In the genomic region with DNA sequence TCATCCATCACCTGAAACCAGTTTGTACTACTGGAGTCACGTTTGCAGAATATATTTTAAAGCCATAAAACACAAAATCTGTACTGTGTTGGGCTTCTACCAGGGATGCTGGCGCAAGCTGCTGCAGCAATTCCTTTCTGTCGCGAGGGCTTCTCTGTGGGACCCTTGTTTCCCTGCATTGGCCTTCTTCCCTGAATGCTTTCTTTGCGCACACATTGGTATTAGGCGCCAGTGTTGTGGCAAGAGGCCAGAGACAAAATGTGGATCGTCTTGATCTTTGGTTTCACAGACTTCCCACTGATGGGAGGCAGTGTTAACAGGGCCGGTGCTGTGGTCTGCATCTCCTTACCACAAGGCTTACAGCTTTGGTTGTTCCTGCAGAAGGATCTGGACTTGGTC, we compare ENCODE assay signal across 24 mouse cellular contexts. TPM values are rescaled to one million over a fixed set of nuclear protein-coding genes. Genes with fewer than 3 reads are reported as not detected.
DNase-seq lines count a peak whose midpoint lies in the region; ATAC-seq and TF ChIP-seq lines count a peak whose summit lies in the region.
"Not testable (repeated sequence)": the region's sequence is repeated elsewhere in the genome, so short reads cannot be mapped to it uniquely, and the experiment has no call there.
"Had no signal": no experiment of that assay in that cellular context is flagged by ENCODE, and none has a peak within 500 bp of the region (broad histone marks: within the 10 kb centered on the region; RNA-seq: fewer than 3 reads in every experiment).

No protein-coding gene starts in this region.

- H3K9me3 ChIP-seq in forebrain, embryonic 14.5 days (replicated peaks; ENCODE audit: control insufficient read depth, low read length); hindbrain, postnatal 0 days (ENCODE audit: low read length); limb, embryonic 15.5 days; midbrain, embryonic 14.5 days (ENCODE audit: control insufficient read depth, low read length): not testable (repeated sequence)

- not testable (repeated sequence) for H3K4me1 ChIP-seq in forebrain, embryonic 14.5 days (ENCODE audit: control insufficient read depth, insufficient read depth, low read length); hindbrain, postnatal 0 days (ENCODE audit: insufficient read depth, low read length); limb, embryonic 15.5 days; midbrain, embryonic 14.5 days (ENCODE audit: control insufficient read depth, insufficient read depth, low read length)

- not testable (repeated sequence) for H3K27me3 ChIP-seq in forebrain, embryonic 14.5 days (replicated peaks; ENCODE audit: control insufficient read depth, insufficient read depth, low read length); hindbrain, postnatal 0 days (ENCODE audit: insufficient read depth, low read length); limb, embryonic 15.5 days; midbrain, embryonic 14.5 days (ENCODE audit: control insufficient read depth, insufficient read depth, low read length)

- 65% methylated on average over 6 of the region's 8 CpGs for WGBS in forebrain, embryonic 14.5 days
- 57% methylated on average over 6 of the region's 8 CpGs for WGBS in hindbrain, postnatal 0 days
- 59% methylated on average over 8 of the region's 8 CpGs for WGBS in limb, embryonic 15.5 days
- WGBS in midbrain, embryonic 14.5 days: 86% methylated on average over 6 of the region's 8 CpGs

- not testable (repeated sequence) for TF ChIP-seq CTCF in hindbrain, postnatal 0 days (IDR thresholded peaks at IDR 0.05; ENCODE audit: low read depth)

- H3K4me2 ChIP-seq in forebrain, embryonic 14.5 days (ENCODE audit: low read length); hindbrain, postnatal 0 days (ENCODE audit: low read depth, low read length); limb, embryonic 15.5 days; midbrain, embryonic 14.5 days (ENCODE audit: low read length): not testable (repeated sequence)

- not testable (repeated sequence) for H3K27ac ChIP-seq in forebrain, embryonic 14.5 days (ENCODE audit: low read depth, low read length); hindbrain, postnatal 0 days; limb, embryonic 15.5 days; midbrain, embryonic 14.5 days (replicated peaks; ENCODE audit: low read depth, low read length)

- ATAC-seq in forebrain, embryonic 14.5 days: not testable (repeated sequence)
- peak; percentile 71 for ATAC-seq in hindbrain, postnatal 0 days
- ATAC-seq in limb, embryonic 15.5 days (ENCODE audit: insufficient number of reproducible peaks, low FRiP score, low TSS enrichment, low read depth): 0 out of 2 replicates have a peak, but pooled peaks have one; percentile 17
- 0 out of 2 replicates have a peak, but pooled peaks have one; percentile 5 for ATAC-seq in midbrain, embryonic 14.5 days (ENCODE audit: low FRiP score, low TSS enrichment)

- not testable (repeated sequence) for H3K36me3 ChIP-seq in forebrain, embryonic 14.5 days (ENCODE audit: control insufficient read depth, insufficient read depth, low read length); hindbrain, postnatal 0 days (ENCODE audit: insufficient read depth, low read length); limb, embryonic 15.5 days; midbrain, embryonic 14.5 days (ENCODE audit: control insufficient read depth, insufficient read depth, low read length)

- H3K9ac ChIP-seq in forebrain, embryonic 14.5 days (ENCODE audit: low read length); hindbrain, postnatal 0 days (replicated peaks; ENCODE audit: low read length); limb, embryonic 15.5 days; midbrain, embryonic 14.5 days (replicated peaks; ENCODE audit: low read length): not testable (repeated sequence)

- DNase-seq in brain, adult 2 months (ENCODE audit: low read depth, low spot score): peak; percentile 4
- peak; percentile 41 to 54 for DNase-seq in cerebellum, postnatal 10 days
- peak; percentile 19 for DNase-seq in forebrain, embryonic 14.5 days (ENCODE audit: low spot score)
- peak; percentile 37 for DNase-seq in heart, adult 11 months
- peak; percentile 43 for DNase-seq in hindbrain, postnatal 0 days (ENCODE audit: low spot score)
- DNase-seq in midbrain, embryonic 14.5 days: not testable (repeated sequence)
- peak; percentile 38 for DNase-seq in right cerebral cortex, postnatal 10 days (ENCODE audit: low spot score in 2 of 2)

- not testable (repeated sequence) for H3K4me3 ChIP-seq in forebrain, embryonic 14.5 days (ENCODE audit: low read depth, low read length); hindbrain, postnatal 0 days (ENCODE audit: low read length); limb, embryonic 15.5 days; midbrain, embryonic 14.5 days (replicated peaks; ENCODE audit: low read depth, low read length)

RNA-seq across cellular contexts. Expression of a gene that starts 3.7 kb away (rescaled TPM):
- not detected in 2 replicates for polyA plus RNA-seq in forebrain, embryonic 14.5 days (2014; fragmentation: Nextera tagmentation; extraction: Ambion mirVana)
- 0.18 TPM in 1 of 2 replicates, not detected in the other for total RNA-seq in hindbrain, postnatal 0 days (2014; rRNA removed)
- 0.05 TPM in 1 of 2 replicates, not detected in the other for polyA plus RNA-seq in hindbrain, postnatal 0 days (2015; fragmentation: Nextera tagmentation; extraction: Ambion mirVana)
- 0.14 and 0.21 TPM in 2 replicates for polyA plus RNA-seq in limb, embryonic 15.5 days (2015; fragmentation: Nextera tagmentation; extraction: Ambion mirVana)
- polyA plus RNA-seq in midbrain, embryonic 14.5 days (2014; fragmentation: Nextera tagmentation; extraction: Ambion mirVana): not detected in 2 replicates
- total RNA-seq: common myeloid progenitor, adult 5-6 weeks had no signal
- polyA plus RNA-seq: activated CD4-positive, CD25-positive, alpha-beta regulatory T cell, adult 4 months; CD4-positive, CD25-positive, alpha-beta regulatory T cell, adult 4 months; cerebellum, adult 2 months; embryonic facial prominence, embryonic 11.5 days; embryonic facial prominence, embryonic 13.5 days; forebrain, embryonic 11.5 days; forebrain, embryonic 13.5 days; forebrain, embryonic 16.5 days; G1E had no signal

RNA-seq across cellular contexts. Expression of a gene that starts 17.2 kb away (rescaled TPM):
- not detected in 2 replicates for polyA plus RNA-seq in forebrain, embryonic 14.5 days (2014; fragmentation: Nextera tagmentation; extraction: Ambion mirVana)
- not detected in 2 replicates for total RNA-seq in hindbrain, postnatal 0 days (2014; rRNA removed)
- polyA plus RNA-seq in hindbrain, postnatal 0 days (2015; fragmentation: Nextera tagmentation; extraction: Ambion mirVana): not detected in 2 replicates
- not detected in 2 replicates for polyA plus RNA-seq in limb, embryonic 15.5 days (2015; fragmentation: Nextera tagmentation; extraction: Ambion mirVana)
- not detected in 2 replicates for polyA plus RNA-seq in midbrain, embryonic 14.5 days (2014; fragmentation: Nextera tagmentation; extraction: Ambion mirVana)
- total RNA-seq: adrenal gland, adult 18-20 months; adrenal gland, adult 8-10 months; adrenal gland, postnatal 14 days; adrenal gland, postnatal 36 days; CH12.LX; common myeloid progenitor, adult 5-6 weeks; G1E had no signal
- polyA plus RNA-seq: activated CD4-positive, CD25-positive, alpha-beta regulatory T cell, adult 4 months; CD4-positive, CD25-positive, alpha-beta regulatory T cell, adult 4 months; cerebellum, adult 2 months; embryonic facial prominence, embryonic 11.5 days; embryonic facial prominence, embryonic 13.5 days; forebrain, embryonic 11.5 days; forebrain, embryonic 13.5 days; forebrain, embryonic 16.5 days; G1E; Patski had no signal

RNA-seq across cellular contexts. Expression of a gene that starts 36.5 kb away (rescaled TPM):
- not detected in 2 replicates for polyA plus RNA-seq in forebrain, embryonic 14.5 days (2014; fragmentation: Nextera tagmentation; extraction: Ambion mirVana)
- total RNA-seq in hindbrain, postnatal 0 days (2014; rRNA removed): not detected in 2 replicates
- polyA plus RNA-seq in hindbrain, postnatal 0 days (2015; fragmentation: Nextera tagmentation; extraction: Ambion mirVana): not detected in 2 replicates
- polyA plus RNA-seq in limb, embryonic 15.5 days (2015; fragmentation: Nextera tagmentation; extraction: Ambion mirVana): not detected in 2 replicates
- polyA plus RNA-seq in midbrain, embryonic 14.5 days (2014; fragmentation: Nextera tagmentation; extraction: Ambion mirVana): not detected in 2 replicates
- total RNA-seq: adrenal gland, adult 18-20 months; adrenal gland, postnatal 14 days; CH12.LX; common myeloid progenitor, adult 5-6 weeks; G1E had no signal
- polyA plus RNA-seq: activated CD4-positive, CD25-positive, alpha-beta regulatory T cell, adult 4 months; CD4-positive, CD25-positive, alpha-beta regulatory T cell, adult 4 months; cerebellum, adult 2 months; embryonic facial prominence, embryonic 11.5 days; embryonic facial prominence, embryonic 13.5 days; forebrain, embryonic 11.5 days; forebrain, embryonic 13.5 days; forebrain, embryonic 16.5 days; G1E had no signal
